Mouse (Mus musculus) right cerebral cortex, postnatal 4 days (tissue): ENCODE measurements around the gene Ptf1a.

ENCODE experiments used
- DNase-seq: peaks from one replicate; pipeline ENCODE4 v3.0.0-alpha.2; 2022

Ptf1a gene

DNA sequence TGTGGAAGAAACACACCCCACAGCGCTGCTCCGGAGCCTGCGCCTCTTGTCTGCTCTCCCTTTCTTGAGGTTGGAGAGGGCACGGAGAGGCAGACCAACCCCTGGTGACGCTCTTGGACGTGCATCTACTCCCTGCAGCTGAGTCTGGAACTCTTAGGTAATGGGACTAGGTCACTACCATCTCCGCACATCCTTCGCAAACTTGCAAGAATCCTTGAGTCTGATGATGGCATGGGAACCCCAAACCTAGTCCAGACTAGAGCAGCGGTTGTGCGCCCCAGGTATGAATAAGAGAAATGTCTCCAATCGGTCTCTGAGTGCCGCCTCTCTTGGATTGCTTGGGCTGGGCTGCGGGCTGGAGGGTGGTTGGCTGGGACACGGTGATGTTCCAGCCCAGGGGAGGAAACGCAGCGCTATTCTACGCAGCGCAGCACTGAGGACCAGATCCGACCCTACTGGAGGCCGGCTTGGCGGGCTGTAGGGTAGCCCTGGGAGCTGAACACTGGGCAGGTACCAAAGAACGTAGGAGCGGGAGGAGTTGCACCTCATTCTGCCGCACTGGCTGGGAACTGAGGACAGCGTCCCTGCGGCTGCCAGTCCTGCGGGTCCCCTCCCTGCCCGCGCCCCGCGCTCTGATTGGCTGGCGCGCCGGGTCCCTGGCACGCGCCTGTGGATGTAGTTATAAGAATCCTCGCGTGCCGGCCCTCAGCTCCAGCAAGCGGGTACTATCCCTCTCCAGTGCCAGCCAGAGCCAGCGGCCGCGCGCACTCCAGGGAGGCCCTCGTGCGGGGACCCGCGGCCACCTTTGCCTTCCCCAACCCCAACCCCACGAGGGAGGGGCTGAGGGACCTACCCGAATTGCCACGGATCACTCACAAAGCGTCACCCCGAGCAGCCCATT is at the start of gene Ptf1a:
Gene Ptf1a, plus strand, starts transcription at position 733 of the 901 bp plus-strand sequence.
- DNase-seq = no peak

DNA sequence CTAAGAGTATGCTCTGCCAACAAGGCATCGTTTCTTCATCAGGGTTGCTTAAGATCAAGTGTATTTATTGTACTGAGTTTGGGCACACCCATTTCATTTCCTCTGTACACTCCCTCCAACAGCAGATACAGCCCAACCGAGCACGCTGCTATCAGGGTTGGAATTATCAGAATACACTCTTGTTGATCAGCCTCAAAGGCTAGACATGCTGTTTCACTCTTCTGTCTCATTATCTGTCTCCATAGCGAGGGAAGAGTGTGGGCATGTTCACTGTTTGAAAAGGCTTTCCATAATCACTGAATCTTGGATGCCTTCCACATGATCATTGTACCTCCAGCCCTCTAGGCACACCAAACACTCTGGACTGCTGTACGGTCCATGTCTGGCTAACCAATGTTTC is 40.1 kb upstream of the Ptf1a start:
- no peak for DNase-seq

DNA sequence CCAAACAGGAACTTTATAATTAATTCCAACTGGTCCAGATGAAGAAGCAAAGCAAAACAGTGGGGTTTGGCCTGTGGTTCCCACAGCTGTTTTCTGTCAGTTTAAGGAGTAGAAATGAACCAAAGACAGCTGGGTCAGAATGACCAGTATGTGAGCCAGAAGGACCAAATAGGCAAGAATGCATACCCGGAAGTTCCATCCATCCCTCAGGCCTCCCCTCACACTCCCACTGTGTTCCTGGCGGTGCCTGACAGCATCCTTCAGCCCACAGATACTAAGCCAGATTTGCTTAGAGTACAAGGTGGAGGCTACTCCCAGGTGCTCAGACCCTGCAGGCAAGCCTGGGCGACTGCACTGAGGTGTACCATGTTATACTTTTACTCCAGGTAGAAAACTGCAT is 38.9 kb upstream of the Ptf1a start:
- no peak for DNase-seq

DNA sequence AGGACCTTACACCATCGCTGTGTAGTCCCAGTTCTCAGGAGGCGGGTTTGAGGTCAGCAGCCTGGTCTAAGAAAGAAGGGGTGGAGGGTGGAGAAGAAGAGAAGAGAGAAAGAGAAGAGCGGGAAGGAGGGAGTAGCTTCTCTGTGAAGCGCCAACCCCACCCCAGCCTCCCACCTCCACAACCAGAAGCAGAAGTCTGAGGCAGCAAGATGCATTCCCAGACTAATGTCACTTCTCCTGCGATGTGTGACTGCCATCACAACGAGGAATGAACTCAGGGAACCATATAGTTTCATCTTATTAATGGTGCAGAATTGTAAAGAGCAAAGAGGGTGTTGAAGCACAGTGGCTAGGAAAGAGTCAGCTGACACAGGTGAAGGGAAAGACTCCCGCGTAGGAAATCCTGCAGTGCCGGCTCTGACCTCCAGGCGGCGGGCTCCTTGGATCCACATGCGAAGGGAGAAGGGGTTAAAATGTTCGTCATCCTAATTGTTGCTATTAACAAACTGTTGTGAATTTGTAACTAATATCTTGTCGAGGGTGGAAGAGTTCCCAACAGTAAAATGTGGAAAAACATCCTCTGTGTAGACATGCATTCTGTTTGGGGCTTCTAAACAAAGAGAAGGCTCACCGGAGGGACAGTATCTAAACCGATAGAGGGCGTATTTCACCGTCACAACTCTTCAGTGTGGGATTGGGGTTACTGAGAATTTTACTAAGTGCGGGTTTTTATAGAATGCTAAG is 31.1 kb upstream of the Ptf1a start:
- peak; percentile 84 for DNase-seq

DNA sequence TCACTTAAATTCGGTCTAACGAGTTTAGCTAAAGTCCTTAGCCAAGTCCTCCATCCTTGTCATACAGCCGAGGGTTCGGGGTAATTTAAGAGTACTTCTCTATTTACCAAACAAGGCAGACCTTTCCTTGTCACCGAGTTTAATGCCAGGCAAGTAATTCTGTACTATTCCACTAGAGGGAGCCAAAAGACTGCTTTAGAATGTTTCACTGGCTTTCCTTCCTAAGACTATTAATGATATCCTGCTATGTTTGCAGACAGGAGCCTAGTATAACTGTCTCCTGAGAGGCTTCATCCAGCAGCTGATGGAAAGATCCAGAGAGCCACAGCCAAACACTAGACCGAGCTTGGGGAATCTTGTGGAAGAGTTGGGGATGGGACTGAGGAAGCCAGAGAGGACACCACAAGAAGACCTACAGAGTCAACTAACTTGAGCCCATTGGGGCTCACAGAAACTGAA is 30.4 kb upstream of the Ptf1a start:
- no peak for DNase-seq

DNA sequence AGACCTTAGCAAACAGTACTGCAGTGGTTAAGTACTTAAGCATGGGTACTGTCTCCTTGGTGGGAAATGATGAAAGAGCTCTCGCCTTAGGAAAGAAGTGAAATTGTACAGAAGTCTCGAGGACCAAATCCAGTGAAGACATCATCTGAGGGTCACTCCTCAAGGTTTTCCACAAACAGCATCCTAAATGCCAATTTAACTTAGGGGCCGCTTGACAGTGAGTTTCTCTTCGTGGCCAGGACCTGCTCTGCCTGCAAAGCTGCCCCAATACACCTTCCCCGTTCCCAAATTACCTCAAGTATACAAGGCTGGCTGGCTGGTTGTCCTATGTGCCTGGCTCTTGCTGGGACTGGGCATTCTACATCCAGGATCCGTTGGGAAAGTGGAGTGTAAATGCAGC is 29.4 kb upstream of the Ptf1a start:
- DNase-seq = no peak

DNA sequence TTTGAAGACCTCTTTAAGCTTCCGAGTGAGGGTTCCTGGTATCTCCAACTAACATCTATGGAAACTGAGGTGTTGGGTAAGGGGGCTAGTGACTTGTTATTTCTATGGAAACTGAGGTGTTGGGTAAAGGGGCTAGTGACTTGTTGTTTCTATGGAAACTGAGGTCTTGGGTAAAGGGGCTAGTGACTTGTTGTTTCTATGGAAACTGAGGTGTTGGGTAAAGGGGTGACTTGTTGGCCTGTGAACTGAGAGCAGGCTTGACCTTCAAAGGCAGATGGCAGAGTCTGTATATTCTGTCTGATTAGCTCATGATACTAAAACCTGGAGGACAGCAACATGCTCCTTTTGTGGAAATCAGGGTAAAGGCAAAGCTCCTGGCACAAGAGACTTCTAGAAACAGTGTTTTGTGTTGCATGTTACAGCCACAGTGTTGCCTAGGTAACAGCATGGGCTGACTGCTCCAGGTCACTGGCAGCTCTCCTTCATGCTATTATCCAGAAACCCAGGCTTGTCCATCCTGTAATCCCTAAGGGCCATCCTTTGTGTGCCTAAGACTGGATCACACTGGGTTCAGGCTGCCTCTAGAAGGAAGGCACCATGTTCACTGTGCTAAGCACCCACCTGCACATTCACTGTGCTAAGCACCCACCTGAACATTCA is 25.6 kb upstream of the Ptf1a start:
- DNase-seq = no peak

DNA sequence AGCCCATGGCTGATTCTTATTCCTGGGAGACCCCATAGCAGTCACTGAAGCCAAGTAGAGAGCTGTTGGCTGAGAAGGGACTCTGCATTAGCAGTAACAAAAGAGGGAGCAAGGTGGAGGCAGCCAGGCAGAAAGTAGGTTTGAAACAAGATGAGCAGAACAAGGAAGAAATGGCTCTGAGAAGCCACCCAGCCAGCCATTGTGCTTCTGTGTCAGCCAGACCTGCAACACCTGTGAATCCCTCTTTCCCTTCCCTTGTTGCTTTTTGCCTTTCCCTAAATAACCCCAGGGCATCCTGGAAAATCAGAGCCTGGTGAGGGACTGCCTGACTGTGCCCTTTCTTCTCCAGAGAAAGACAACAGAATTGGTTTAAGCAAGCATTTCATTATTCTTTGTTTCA is 23.2 kb upstream of the Ptf1a start:
- no peak for DNase-seq

DNA sequence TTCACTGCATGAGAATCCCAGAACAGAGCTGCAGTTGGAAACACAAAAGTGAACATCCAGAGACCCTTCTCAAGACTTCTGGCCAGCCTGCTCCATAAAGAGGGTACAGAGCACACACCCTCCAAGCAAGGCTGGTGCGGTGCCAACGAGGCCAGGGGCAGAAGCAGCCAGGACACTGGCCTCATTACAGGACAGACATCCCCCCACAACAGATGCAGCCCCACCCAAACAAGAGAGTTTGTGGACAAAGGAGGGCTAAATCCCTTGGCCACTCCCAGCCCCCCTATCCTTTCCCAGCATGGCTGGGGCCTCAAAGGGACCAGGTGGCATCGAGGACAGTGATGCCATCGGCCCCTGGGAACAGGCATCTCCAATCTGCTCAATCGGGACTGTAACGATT is 22.4 kb upstream of the Ptf1a start:
- no peak for DNase-seq

DNA sequence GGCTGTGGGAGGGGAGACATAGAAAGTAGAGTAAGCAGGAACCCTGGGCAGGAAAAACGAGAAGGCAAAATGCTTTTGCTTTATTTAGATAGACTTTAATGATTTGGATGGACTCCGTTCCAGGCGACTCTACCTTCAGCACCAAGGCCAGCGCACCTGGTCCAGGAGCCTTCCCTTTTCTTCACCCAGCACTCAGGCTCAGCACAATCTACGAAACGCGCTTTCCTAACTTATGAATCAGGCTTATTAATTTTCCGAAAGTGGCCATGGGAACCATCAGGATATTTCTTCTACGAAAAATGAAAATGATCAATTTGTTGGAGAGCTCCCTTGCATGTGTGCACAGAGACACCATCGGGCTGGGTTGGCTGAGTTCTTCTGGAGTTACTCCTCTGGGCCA is 16.4 kb upstream of the Ptf1a start:
- no peak for DNase-seq

DNA sequence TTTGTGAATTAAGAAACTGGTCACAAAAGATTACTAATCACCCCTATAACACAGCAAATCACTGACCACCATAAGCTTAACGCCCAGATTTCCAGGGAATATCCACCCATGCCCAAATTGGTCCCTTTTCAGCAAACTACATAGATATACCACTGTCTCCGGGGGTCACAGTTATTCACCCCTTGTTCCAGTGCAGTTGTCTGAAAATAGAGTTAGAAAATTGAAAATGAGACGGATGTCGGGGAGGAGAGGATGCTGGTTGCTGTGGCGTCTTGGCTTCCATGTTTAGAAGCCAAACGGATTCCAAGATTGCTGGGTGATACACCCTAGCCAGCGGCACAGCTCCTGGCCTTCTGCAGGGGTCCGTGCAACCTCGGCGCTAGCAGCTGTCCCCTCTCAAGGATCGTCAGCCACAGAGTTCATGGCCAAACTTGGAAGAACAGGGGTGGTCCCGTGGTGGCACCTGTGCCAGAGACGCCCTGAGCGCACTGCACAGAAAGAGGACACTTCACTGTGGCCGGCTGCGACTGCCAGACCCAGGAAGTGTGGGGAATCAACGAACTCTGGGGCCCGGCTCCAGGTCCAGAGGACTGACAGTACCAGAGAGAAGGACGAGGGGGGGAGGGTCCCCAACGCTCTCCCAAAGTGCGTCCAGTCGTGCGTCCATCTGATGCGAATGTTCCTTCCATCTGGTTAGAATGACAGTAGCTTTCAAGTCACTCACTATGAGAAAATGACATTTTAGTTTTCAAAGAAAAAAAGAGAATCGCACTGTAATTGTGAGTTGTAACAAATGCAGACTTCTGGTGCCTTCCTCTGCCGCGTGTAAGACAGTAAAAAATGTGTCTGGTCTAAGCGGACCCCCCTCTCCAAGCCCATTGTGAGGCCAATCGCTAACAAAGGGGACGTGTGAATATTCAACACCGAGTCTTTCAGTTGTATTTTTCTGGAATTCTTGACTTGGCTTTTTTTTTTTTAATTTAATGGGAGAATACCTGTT is 15.5 kb upstream of the Ptf1a start:
- DNase-seq = no peak

DNA sequence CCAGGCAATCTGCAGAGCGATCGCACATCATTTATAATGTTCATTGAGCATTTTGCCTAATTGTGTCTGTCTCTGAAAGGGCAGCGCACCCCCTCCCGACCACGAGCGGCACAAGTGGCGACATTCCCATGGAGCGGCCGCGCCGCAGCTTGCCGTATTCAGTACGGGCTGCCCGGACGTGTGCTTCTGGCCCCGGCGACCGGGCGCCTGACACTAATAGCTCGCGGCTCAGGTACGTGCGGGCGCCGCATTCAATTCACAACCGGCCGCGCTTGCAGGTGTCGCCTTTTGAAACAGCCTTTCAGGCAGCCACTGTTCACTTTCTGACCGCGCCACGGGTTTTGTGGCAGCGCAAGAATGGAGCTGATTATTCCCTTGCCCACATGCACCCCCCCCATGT is 14.7 kb upstream of the Ptf1a start:
- DNase-seq = no peak

DNA sequence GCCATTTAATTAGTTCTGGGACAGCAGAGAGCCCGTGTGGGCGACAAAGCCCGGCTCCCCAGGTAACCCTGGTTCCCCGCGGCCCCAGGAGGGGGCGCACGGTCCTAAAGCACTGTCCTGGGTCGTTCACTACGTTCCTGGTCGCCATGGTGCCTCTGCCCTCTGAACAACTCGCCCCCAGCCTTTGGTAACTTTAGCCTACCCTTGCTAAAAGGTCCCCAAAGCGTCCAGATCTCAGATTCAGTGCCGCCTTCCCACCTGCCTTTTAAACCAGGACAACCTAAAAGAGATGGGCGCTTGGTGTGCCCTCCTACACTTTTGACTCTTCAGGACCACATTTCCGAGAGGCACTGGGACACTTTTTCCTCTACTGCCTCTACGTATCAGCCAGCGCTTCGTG is 14.3 kb upstream of the Ptf1a start:
- DNase-seq = no peak

DNA sequence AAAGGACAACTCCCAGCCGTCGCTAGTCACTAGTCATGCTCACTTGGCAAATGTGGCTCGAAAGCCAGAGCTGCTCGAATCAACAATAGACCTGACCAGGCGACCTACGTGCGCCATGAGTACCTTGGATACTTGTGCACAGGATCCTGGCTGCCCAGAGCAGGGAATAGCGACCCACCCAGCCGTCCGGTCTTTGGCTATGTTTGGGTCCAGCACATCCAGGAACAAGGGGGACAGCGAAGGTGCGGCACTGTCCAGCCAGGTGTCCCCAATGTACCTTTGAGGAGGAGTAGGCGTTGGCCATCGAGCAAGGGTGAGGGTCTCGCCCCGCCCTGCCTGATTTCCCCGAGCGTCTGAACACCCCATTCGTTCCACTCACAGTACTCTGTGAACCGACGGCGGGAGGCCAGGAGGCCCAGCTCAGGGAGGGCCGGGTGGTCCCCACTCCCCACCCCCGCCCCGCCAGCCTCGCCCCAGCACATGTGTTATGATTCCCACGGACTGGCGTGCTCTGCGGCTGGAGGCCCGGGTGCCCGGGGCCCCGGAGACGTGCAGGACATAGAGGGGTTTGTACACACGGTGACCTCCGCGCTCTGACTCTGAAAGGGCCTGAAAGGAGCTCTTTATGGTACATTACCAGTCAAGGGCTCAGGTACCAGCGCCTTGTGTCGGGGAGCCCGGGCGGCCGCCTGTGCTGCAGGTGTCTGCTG is 13.7 kb upstream of the Ptf1a start:
- DNase-seq = no peak

DNA sequence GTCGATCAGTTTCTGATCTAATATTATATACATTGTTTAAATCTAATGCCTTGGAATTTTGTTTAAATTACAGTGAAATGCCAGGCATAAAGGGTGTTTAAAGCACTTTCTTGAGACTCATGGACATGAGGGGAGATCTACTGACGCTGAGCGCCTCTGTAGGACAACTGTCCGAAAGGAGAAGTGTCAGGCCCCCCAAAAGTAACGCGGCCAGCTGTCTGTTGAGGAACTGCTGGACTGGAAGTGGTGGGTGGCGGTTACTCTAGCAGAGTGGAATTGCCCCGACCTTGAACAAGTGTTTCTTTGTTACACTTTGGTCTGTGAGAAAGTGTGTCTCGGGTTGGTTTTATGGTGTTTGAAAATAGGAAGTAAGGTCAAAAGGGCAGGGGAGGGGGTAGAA is 1.1 kb upstream of the Ptf1a start:
- DNase-seq = no peak

DNA sequence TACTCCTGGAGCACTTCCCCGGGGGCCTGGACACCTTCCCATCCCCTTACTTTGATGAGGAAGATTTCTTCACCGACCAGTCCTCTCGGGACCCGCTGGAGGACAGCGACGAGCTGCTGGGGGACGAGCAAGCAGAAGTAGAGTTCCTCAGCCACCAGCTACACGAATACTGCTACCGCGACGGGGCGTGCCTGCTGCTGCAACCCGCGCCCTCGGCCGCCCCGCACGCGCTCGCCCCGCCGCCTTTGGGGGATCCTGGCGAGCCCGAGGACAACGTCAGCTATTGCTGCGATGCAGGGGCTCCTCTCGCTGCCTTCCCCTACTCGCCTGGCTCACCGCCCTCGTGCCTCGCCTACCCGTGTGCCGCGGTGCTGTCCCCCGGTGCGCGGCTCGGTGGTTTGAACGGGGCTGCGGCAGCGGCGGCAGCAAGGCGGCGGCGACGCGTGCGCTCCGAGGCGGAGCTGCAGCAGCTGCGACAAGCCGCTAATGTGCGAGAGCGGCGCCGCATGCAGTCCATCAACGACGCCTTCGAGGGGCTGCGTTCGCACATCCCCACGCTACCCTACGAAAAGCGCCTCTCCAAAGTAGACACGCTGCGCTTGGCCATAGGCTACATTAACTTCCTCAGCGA is 523 bp downstream of the Ptf1a start:
- no peak for DNase-seq

DNA sequence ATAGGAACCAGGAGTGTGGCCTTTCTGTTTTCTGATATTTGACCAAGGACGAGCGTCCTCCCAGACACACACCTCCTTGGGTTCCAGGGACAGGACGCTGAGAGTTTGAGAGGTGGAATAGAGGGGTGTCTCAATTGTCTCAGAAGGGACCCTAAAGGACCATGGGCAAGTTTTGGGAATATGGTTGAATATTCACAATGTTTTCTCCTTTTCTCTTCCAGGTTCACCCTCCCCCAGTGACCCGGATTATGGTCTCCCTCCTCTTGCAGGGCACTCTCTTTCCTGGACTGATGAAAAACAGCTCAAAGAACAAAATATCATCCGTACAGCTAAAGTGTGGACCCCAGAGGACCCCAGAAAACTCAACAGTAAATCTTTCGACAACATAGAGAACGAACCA is 1.3 kb downstream of the Ptf1a start:
- DNase-seq = no peak

DNA sequence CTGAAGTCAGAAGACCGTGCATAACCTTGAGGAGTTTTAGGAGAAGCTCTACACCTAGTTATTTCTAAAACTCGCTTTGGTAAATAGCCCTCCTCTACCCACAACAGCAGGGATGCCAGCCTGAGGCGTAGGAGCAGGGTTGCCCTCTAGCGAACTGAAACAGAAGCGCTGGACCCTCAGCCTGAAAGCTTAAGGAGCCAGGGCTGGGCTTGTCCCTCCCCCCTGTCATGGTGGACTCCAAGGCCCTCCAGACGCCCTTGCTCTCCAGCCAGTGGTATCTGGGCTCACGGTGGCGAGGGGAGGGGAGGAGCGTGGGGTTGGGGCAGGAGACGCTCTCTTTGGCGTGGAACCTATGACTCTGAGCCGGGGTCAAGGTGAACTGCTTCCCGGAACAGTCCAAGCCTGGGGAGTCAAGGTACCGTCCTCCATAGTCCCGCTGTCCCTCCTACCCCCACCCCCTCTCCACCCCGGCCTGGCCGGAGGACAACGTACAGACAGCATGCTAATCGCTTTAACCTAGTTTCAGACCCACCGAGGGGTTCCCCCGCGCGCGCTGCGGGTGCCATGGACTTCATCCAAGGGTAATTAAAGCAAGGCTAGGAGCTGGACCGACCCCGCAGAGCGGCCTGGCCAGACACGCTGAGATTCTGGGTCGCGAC is 2.7 kb downstream of the Ptf1a start:
- DNase-seq = no peak

DNA sequence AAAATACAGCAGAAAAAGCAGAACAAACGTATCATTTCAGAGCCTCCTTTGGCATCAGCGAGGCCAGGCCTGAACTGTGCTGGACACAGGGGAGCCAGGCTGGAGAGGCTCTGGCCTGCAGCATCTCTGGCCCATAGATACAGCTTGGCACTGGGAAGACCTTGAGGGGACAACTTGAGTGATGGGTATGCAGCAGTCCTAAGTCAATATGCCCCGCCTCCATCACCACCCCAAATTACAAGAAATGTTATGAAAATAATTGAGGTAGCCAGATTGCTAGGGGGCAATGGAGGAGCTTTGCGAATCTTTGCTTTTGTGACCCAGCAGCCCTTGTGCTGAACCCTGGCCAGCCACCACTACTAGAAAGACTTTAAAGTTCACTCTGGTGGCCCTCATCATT is 3.8 kb downstream of the Ptf1a start:
- no peak for DNase-seq

DNA sequence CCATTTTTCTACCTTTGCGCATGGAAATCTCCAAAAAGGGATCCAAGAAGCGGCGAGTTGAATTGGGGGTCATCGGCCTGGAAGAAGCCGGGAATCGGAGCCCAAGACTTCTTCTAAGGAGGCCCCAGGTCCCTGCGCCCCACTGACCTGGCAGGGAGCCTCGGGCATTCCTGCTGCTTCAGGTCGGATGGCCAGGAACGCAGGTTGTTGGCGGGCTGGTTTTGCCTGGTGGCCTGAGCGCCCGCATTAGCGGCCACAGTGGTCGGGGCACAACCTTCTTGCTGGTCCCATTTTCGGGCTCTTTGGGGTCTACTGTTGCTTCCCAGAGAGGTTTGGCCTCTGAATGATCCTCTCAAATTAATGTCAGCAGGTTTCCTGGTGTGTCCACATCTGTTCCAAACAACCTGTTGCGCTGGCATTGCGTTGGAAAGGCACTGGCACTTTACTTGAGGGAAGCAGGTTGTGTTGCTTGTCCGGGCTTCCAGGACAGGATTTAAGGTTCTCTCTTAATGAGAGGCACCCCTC is 7.1 kb downstream of the Ptf1a start:
- no peak for DNase-seq
